Mouse (Mus musculus) hematopoietic stem cell, adult 5-6 weeks (primary cell): ENCODE measurements around the gene Adamts20. TPM values are rescaled to one million over a fixed set of nuclear protein-coding genes. Genes with fewer than 3 reads are reported as not detected.
"Not testable (repeated sequence)": the region's sequence is repeated elsewhere in the genome, so short reads cannot be mapped to it uniquely, and the experiment has no call there.

Source experiments
- ATAC-seq, 2 experiments: fragments of 125-278 bp in 1 of 2; replicated peaks in 1 of 2; 2 replicates each; pipeline ENCODE4 v1.8.0; 2016 to 2017; ENCODE audit warnings: inconsistent platforms in 2 of 2, mild to moderate bottlenecking in 2 of 2, moderate number of reproducible peaks in 2 of 2, low read depth in 1 of 2, moderate TSS enrichment in 1 of 2; ENCODE audit not compliant: low FRiP score in 2 of 2, poor library complexity in 2 of 2, severe bottlenecking in 2 of 2, insufficient read depth in 1 of 2, low TSS enrichment in 1 of 2
- total RNA-seq: library from RNA; stranded (forward); fragments of 172-1452, 232-1000 nt; gene quantifications from 2 replicates; pipeline ENCODE4 v1.2.3, GENCODE M21; 2017

Gene Adamts20
- total RNA-seq, result not detected in 2 replicates

- no peak for ATAC-seq
Observed at GRCm38 (mm10) chr15:94465318-94465717, at the start of gene Adamts20. Gene Adamts20 (minus strand): TSS chr15:94465418.

GRCm38 (mm10) chr15:94503451-94504215 lies 38.4 kb upstream of the Adamts20 start:
- no peak for ATAC-seq

- ATAC-seq, result no peak
Observed at GRCm38 (mm10) chr15:94499260-94499659, 34.0 kb upstream of the Adamts20 start.

- ATAC-seq, result no peak
Observed at GRCm38 (mm10) chr15:94495936-94496335, 30.7 kb upstream of the Adamts20 start.

GRCm38 (mm10) chr15:94494445-94494844 lies 29.2 kb upstream of the Adamts20 start:
- ATAC-seq, result no peak

GRCm38 (mm10) chr15:94489433-94489832 lies 24.2 kb upstream of the Adamts20 start:
- ATAC-seq, result no peak

- not testable (repeated sequence) for ATAC-seq
Observed at GRCm38 (mm10) chr15:94488028-94488427, 22.8 kb upstream of the Adamts20 start.

- ATAC-seq, result no peak
Observed at GRCm38 (mm10) chr15:94482555-94482954, 17.3 kb upstream of the Adamts20 start.

- no peak for ATAC-seq
Observed at GRCm38 (mm10) chr15:94480792-94481191, 15.6 kb upstream of the Adamts20 start.

GRCm38 (mm10) chr15:94480248-94480647 lies 15.0 kb upstream of the Adamts20 start:
- no peak for ATAC-seq

- ATAC-seq, result no peak
Observed at GRCm38 (mm10) chr15:94479513-94480136, 14.4 kb upstream of the Adamts20 start.

- ATAC-seq, result peak; percentile 86 to 90
Observed at GRCm38 (mm10) chr15:94478706-94479105, 13.5 kb upstream of the Adamts20 start.

GRCm38 (mm10) chr15:94477287-94477686 lies 12.1 kb upstream of the Adamts20 start:
- ATAC-seq, result no peak

GRCm38 (mm10) chr15:94475975-94476374 lies 10.8 kb upstream of the Adamts20 start:
- ATAC-seq, result no peak

GRCm38 (mm10) chr15:94470361-94470760 lies 5.1 kb upstream of the Adamts20 start:
- no peak for ATAC-seq

- no peak for ATAC-seq
Observed at GRCm38 (mm10) chr15:94464881-94465280, 337 bp downstream of the Adamts20 start.

- ATAC-seq, result peak; percentile 69 to 81
Observed at GRCm38 (mm10) chr15:94463251-94463650, 2.0 kb downstream of the Adamts20 start.

GRCm38 (mm10) chr15:94462206-94462605 lies 3.0 kb downstream of the Adamts20 start:
- no peak for ATAC-seq

GRCm38 (mm10) chr15:94461166-94461565 lies 4.1 kb downstream of the Adamts20 start:
- no peak for ATAC-seq
